Mouse (Mus musculus): ENCODE data around the gene Tspyl3. TPM values are rescaled to one million over a fixed set of nuclear protein-coding genes. Genes with fewer than 3 reads are reported as not detected.

Gene Tspyl3
- total RNA-seq, 2 experiments from 2014 or later = 0.38 to 0.59 TPM

GRCm38 (mm10) chr2:153241250-153242014, 16.2 kb upstream of the Tspyl3 start, which contains the start of the genes Plagl2 and Pofut1:
Plagl2 (minus strand) TSS chr2:153241426.
Pofut1 (plus strand) TSS chr2:153241533.
- H3K27ac ChIP-seq = peak within 1 kb of the TSS; percentile 93
- peak within 1 kb of the TSS; percentile 99 for H3K4me3 ChIP-seq
- intact Hi-C loops (cut with DNase I) = loop anchor here (5.0 kb wide), 3 partner anchors 51 to 106 kb away; partner anchors contain the start of genes Asxl1, Kif3b and Tm9sf4
- TF ChIP-seq CTCF (IDR thresholded peaks at IDR 0.05) = peak; percentile 48; the same call in 1 of the 2 replicates
- peak; percentile 96 for DNase-seq

GRCm38 (mm10) chr2:153240701-153241235, 15.5 kb upstream of the Tspyl3 start:
- peak overlapping the region; percentile 99 for H3K4me3 ChIP-seq
- H3K27ac ChIP-seq = peak overlapping the region; percentile 93
- no peak for TF ChIP-seq CTCF (IDR thresholded peaks at IDR 0.05)
- DNase-seq = no peak
- intact Hi-C loops (cut with DNase I) = loop anchor here (5.0 kb wide), 3 partner anchors 52 to 107 kb away; partner anchors contain the start of genes Asxl1, Kif3b and Tm9sf4

GRCm38 (mm10) chr2:153239860-153240480, 14.7 kb upstream of the Tspyl3 start:
- no peak for DNase-seq
- intact Hi-C loops (cut with DNase I) = loop anchor here (5.0 kb wide), 3 partner anchors 52 to 107 kb away; partner anchors contain the start of genes Asxl1, Kif3b and Tm9sf4
- Histone ChIP-seq H3K27ac (peak overlapping the region; percentile 93), H3K4me3 (peak overlapping the region; percentile 99)
- TF ChIP-seq CTCF (IDR thresholded peaks at IDR 0.05) = no peak

- no peak for TF ChIP-seq CTCF (IDR thresholded peaks at IDR 0.05)
- intact Hi-C loops (cut with DNase I) = no loop called here
- peak overlapping the region; percentile 99 for H3K4me3 ChIP-seq
These were observed 14.0 kb upstream of the Tspyl3 start for GRCm38 (mm10) chr2:153239021-153239859.

GRCm38 (mm10) chr2:153238406-153238805, 13.2 kb upstream of the Tspyl3 start:
- H3K27ac ChIP-seq = peak overlapping the region; percentile 93
- intact Hi-C loops (cut with DNase I) = no loop called here
- no peak for DNase-seq
- no peak overlapping the region for H3K4me3 ChIP-seq
- no peak for TF ChIP-seq CTCF (IDR thresholded peaks at IDR 0.05)

More at GRCm38 (mm10) chr2:153239021-153239859, 14.0 kb upstream of the Tspyl3 start:
- DNase-seq = no peak
- peak overlapping the region; percentile 93 for H3K27ac ChIP-seq

- no peak for DNase-seq
- no peak for TF ChIP-seq CTCF (IDR thresholded peaks at IDR 0.05)
- Histone ChIP-seq H3K27ac (peak overlapping the region; percentile 93; the same call in 1 of the 2 replicates), H3K4me3 (peak overlapping the region; percentile 13)
- intact Hi-C loops (cut with DNase I) = no loop called here
These were observed 12.7 kb upstream of the Tspyl3 start for GRCm38 (mm10) chr2:153237891-153238290.

- Histone ChIP-seq H3K27ac (peak overlapping the region; percentile 93; the same call in 1 of the 2 replicates), H3K4me3 (no peak overlapping the region)
- intact Hi-C loops (cut with DNase I) = no loop called here
- DNase-seq = no peak
- TF ChIP-seq CTCF (IDR thresholded peaks at IDR 0.05) = no peak
These were observed 12.0 kb upstream of the Tspyl3 start for GRCm38 (mm10) chr2:153237193-153237592.

- intact Hi-C loops (cut with DNase I) = no loop called here
- no peak for TF ChIP-seq CTCF (IDR thresholded peaks at IDR 0.05)
- no peak overlapping the region for H3K27ac ChIP-seq
- no peak for DNase-seq
- H3K4me3 ChIP-seq = no peak overlapping the region
These were observed 3.3 kb upstream of the Tspyl3 start for GRCm38 (mm10) chr2:153228523-153228922.

- no peak for TF ChIP-seq CTCF (IDR thresholded peaks at IDR 0.05)
- Histone ChIP-seq H3K4me3 (no peak overlapping the region), H3K27ac (no peak overlapping the region)
- intact Hi-C loops (cut with DNase I) = no loop called here
- no peak for DNase-seq
These were observed 2.7 kb upstream of the Tspyl3 start for GRCm38 (mm10) chr2:153227959-153228358.

GRCm38 (mm10) chr2:153225595-153225953, 333 bp upstream of the Tspyl3 start:
- Histone ChIP-seq H3K4me3 (peak overlapping the region; percentile 83), H3K27ac (peak overlapping the region; percentile 82)
- TF ChIP-seq CTCF (IDR thresholded peaks at IDR 0.05) = no peak
- DNase-seq = no peak
- intact Hi-C loops (cut with DNase I) = no loop called here

- no peak for DNase-seq
- H3K4me3 ChIP-seq = no peak overlapping the region
- intact Hi-C loops (cut with DNase I) = no loop called here
- TF ChIP-seq CTCF (IDR thresholded peaks at IDR 0.05) = no peak
- H3K27ac ChIP-seq = no peak overlapping the region
These were observed 2.7 kb downstream of the Tspyl3 start for GRCm38 (mm10) chr2:153222566-153222965.

GRCm38 (mm10) chr2:153222130-153222529, 3.1 kb downstream of the Tspyl3 start:
- TF ChIP-seq CTCF (IDR thresholded peaks at IDR 0.05) = no peak
- intact Hi-C loops (cut with DNase I) = no loop called here
- Histone ChIP-seq H3K4me3 (no peak overlapping the region), H3K27ac (no peak overlapping the region)
- DNase-seq = no peak
